Mouse (Mus musculus): Measurements from ENCODE around the gene Myt1l. TPM values are rescaled to one million over a fixed set of nuclear protein-coding genes. Genes with fewer than 3 reads are reported as not detected.

Myt1l gene
- total and polyA plus RNA-seq, 2 experiments from 2014 or later, result 114 to 218 TPM

DNA sequence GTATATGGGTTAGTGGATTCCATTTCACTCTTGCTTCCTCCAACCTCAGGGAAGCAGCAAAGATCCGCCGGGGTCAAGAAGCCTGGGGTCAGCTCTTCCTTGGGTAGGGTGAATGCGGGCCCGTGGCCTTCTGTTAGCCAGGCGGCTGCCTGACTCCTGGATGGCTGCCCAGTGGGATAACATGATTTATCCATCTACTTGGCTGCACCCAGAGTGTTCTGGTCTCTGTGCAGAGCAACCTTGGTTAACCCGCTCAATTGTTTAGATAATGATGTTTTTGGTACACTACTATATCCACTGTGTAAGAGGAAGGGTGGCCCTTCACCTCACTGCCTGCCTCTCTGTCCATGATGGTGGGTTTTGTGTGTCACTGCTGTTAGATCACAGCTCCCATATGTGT is 423.9 kb downstream of the Myt1l start:
- Histone ChIP-seq H3K27ac (ENCODE audit: low read depth, low read length) (no peak overlapping the region), H3K4me3 (ENCODE audit: low read depth, low read length) (no peak overlapping the region), H3K9me3 (ENCODE audit: low read length) (no peaks in the 10 kb centered on the region), H3K36me3 (ENCODE audit: insufficient read depth) (no peaks in the 10 kb centered on the region), H3K4me1 (ENCODE audit: insufficient read depth) (0 out of 2 replicates have a peak, but pooled peaks cover 5% of the 10 kb centered on the region), H3K4me2 (ENCODE audit: low read depth) (no peak overlapping the region), H3K27me3 (ENCODE audit: insufficient read depth, low read length) (no peaks in the 10 kb centered on the region), H3K9ac (no peak overlapping the region)
- 69% methylated on average over 6 of the region's 6 CpGs for WGBS
- TF ChIP-seq CTCF (IDR thresholded peaks at IDR 0.05; ENCODE audit: low read depth), result no peak
- no peak for ATAC-seq
- no peak for DNase-seq

- no peak for TF ChIP-seq CTCF (IDR thresholded peaks at IDR 0.05; ENCODE audit: low read depth)
- Histone ChIP-seq H3K4me1 (ENCODE audit: insufficient read depth) (0 out of 2 replicates have a peak, but pooled peaks cover 5% of the 10 kb centered on the region), H3K27ac (ENCODE audit: low read depth, low read length) (peak overlapping the region; percentile 55), H3K27me3 (ENCODE audit: insufficient read depth, low read length) (no peaks in the 10 kb centered on the region), H3K9me3 (ENCODE audit: low read length) (no peaks in the 10 kb centered on the region), H3K4me2 (ENCODE audit: low read depth) (no peak overlapping the region), H3K9ac (no peak overlapping the region), H3K4me3 (ENCODE audit: low read depth, low read length) (no peak overlapping the region), H3K36me3 (ENCODE audit: insufficient read depth) (no peaks in the 10 kb centered on the region)
- DNase-seq (peak; percentile 25), ATAC-seq (peak; percentile 36)
- WGBS, result 39% methylated on average over 11 of the region's 11 CpGs
Observed at GRCm38 (mm10) chr12:29953999-29954398, 425.8 kb downstream of the Myt1l start.

- no peak overlapping the region for H3K4me2 ChIP-seq (ENCODE audit: low read depth)
- ATAC-seq (peak; percentile 67), DNase-seq (no peak)
- H3K27ac ChIP-seq (ENCODE audit: low read depth, low read length), result peak overlapping the region; percentile 55
- H3K9me3 ChIP-seq (ENCODE audit: low read length), result no peaks in the 10 kb centered on the region
- TF ChIP-seq CTCF (IDR thresholded peaks at IDR 0.05; ENCODE audit: low read depth), result no peak
- H3K36me3 ChIP-seq (ENCODE audit: insufficient read depth), result no peaks in the 10 kb centered on the region
- 0 out of 2 replicates have a peak, but pooled peaks cover 5% of the 10 kb centered on the region for H3K4me1 ChIP-seq (ENCODE audit: insufficient read depth)
- no peak overlapping the region for H3K4me3 ChIP-seq (ENCODE audit: low read depth, low read length)
- WGBS, result 23% methylated on average over 3 of the region's 3 CpGs
- H3K9ac ChIP-seq, result no peak overlapping the region
- no peaks in the 10 kb centered on the region for H3K27me3 ChIP-seq (ENCODE audit: insufficient read depth, low read length)
Observed at GRCm38 (mm10) chr12:29954464-29954863, 426.3 kb downstream of the Myt1l start.

GRCm38 (mm10) chr12:29956969-29957368 is 428.8 kb downstream of the Myt1l start:
- Histone ChIP-seq H3K4me2 (ENCODE audit: low read depth) (no peak overlapping the region), H3K4me1 (ENCODE audit: insufficient read depth) (0 out of 2 replicates have a peak, but pooled peaks cover 5% of the 10 kb centered on the region), H3K9ac (no peak overlapping the region), H3K4me3 (ENCODE audit: low read depth, low read length) (no peak overlapping the region), H3K36me3 (ENCODE audit: insufficient read depth) (no peaks in the 10 kb centered on the region), H3K27ac (ENCODE audit: low read depth, low read length) (no peak overlapping the region), H3K9me3 (ENCODE audit: low read length) (no peaks in the 10 kb centered on the region), H3K27me3 (ENCODE audit: insufficient read depth, low read length) (no peaks in the 10 kb centered on the region)
- ATAC-seq (peak; percentile 72), DNase-seq (peak; percentile 28)
- WGBS, result 56% methylated on average over 12 of the region's 12 CpGs
- no peak for TF ChIP-seq CTCF (IDR thresholded peaks at IDR 0.05; ENCODE audit: low read depth)

DNA sequence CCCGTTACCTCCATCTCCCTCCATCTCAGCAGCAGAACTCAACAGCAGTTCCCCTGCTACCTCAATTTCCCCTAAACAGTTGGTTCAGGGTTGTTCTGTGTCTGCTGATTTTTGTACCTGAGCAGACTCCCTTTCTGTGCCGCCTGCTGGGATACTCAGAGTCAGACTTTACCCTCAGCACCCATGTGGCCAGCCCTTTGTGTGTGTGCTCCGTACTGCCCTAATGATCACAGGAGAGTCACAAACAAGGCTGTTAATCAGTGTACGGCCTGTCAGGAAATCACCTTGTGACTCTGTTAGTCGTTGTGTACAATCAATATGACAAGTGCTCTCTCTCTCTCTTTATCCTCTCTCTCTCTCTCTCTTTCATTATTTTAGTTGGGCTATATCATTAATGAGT is 430.5 kb downstream of the Myt1l start:
- H3K36me3 ChIP-seq (ENCODE audit: insufficient read depth), result no peaks in the 10 kb centered on the region
- WGBS, result 78% methylated on average over 5 of the region's 5 CpGs
- TF ChIP-seq CTCF (IDR thresholded peaks at IDR 0.05; ENCODE audit: low read depth), result no peak

GRCm38 (mm10) chr12:29961041-29961440 is 432.9 kb downstream of the Myt1l start:
- ATAC-seq, result no peak
- 89% methylated on average over 1 of the region's 1 CpGs for WGBS
- no peak overlapping the region for H3K27ac ChIP-seq (ENCODE audit: low read depth, low read length)

More for the DNA sequence above, 430.5 kb downstream of the Myt1l start:
- Histone ChIP-seq H3K9ac (no peak overlapping the region), H3K4me2 (ENCODE audit: low read depth) (no peak overlapping the region), H3K27me3 (ENCODE audit: insufficient read depth, low read length) (no peaks in the 10 kb centered on the region), H3K27ac (ENCODE audit: low read depth, low read length) (no peak overlapping the region), H3K4me1 (ENCODE audit: insufficient read depth) (no peaks in the 10 kb centered on the region), H3K4me3 (ENCODE audit: low read depth, low read length) (no peak overlapping the region), H3K9me3 (ENCODE audit: low read length) (no peaks in the 10 kb centered on the region)
- DNase-seq (no peak), ATAC-seq (no peak)

GRCm38 (mm10) chr12:29965016-29965415 is 436.8 kb downstream of the Myt1l start:
- WGBS, result 84% methylated on average over 6 of the region's 6 CpGs

More at GRCm38 (mm10) chr12:29961041-29961440, 432.9 kb downstream of the Myt1l start:
- H3K4me2 ChIP-seq (ENCODE audit: low read depth), result no peak overlapping the region
- no peak overlapping the region for H3K4me3 ChIP-seq (ENCODE audit: low read depth, low read length)
- no peaks in the 10 kb centered on the region for H3K4me1 ChIP-seq (ENCODE audit: insufficient read depth)
- no peak for DNase-seq
- H3K9ac ChIP-seq, result no peak overlapping the region
- H3K36me3 ChIP-seq (ENCODE audit: insufficient read depth), result no peaks in the 10 kb centered on the region; the same call in 1 of the 2 replicates
- H3K9me3 ChIP-seq (ENCODE audit: low read length), result no peaks in the 10 kb centered on the region
- H3K27me3 ChIP-seq (ENCODE audit: insufficient read depth, low read length), result no peaks in the 10 kb centered on the region
- TF ChIP-seq CTCF (IDR thresholded peaks at IDR 0.05; ENCODE audit: low read depth), result no peak

More at GRCm38 (mm10) chr12:29965016-29965415, 436.8 kb downstream of the Myt1l start:
- Histone ChIP-seq H3K27me3 (ENCODE audit: insufficient read depth, low read length) (no peaks in the 10 kb centered on the region), H3K4me1 (ENCODE audit: insufficient read depth) (no peaks in the 10 kb centered on the region), H3K36me3 (ENCODE audit: insufficient read depth) (no peaks in the 10 kb centered on the region; the same call in 1 of the 2 replicates), H3K27ac (ENCODE audit: low read depth, low read length) (no peak overlapping the region), H3K9me3 (ENCODE audit: low read length) (no peaks in the 10 kb centered on the region), H3K4me2 (ENCODE audit: low read depth) (no peak overlapping the region), H3K9ac (no peak overlapping the region), H3K4me3 (ENCODE audit: low read depth, low read length) (no peak overlapping the region)
- TF ChIP-seq CTCF (IDR thresholded peaks at IDR 0.05; ENCODE audit: low read depth), result no peak
- DNase-seq (no peak), ATAC-seq (no peak)
